Mouse (Mus musculus) lung, postnatal 0 days (tissue): ENCODE measurements around the gene AC124108.1. TPM values are rescaled to one million over a fixed set of nuclear protein-coding genes. Genes with fewer than 3 reads are reported as not detected.

Source experiments
- ATAC-seq: fragments of 200-750 bp; cut with Nextera tagmentation; 2 replicates; pipeline ENCODE4 v1.8.0; 2017; ENCODE audit warnings: moderate library complexity
- DNase-seq: peaks from one replicate; pipeline ENCODE4 v3.0.0-alpha.2; 2016; ENCODE audit warnings: low spot score
- H3K27ac ChIP-seq: fragments of 300-500 bp; sonication (generic); 2 replicates; pipeline ENCODE4 v1.5.1; 2014; ENCODE audit warnings: antibody characterized with exemption, mild to moderate bottlenecking, low read length, mixed read lengths
- H3K27me3 ChIP-seq: fragments of 300-500 bp; sonication (generic); replicated peaks from 2 replicates; pipeline ENCODE4 v1.6.1; 2014; ENCODE audit warnings: low read length, mixed read lengths; ENCODE audit not compliant: insufficient read depth
- H3K36me3 ChIP-seq: fragments of 300-500 bp; sonication (generic); 2 replicates; pipeline ENCODE4 v1.6.1; 2014; ENCODE audit warnings: low read length, mixed read lengths; ENCODE audit not compliant: insufficient read depth
- H3K4me1 ChIP-seq: fragments of 300-500 bp; sonication (generic); 2 replicates; pipeline ENCODE4 v1.6.1; 2014; ENCODE audit warnings: antibody characterized with exemption, low read depth, low read length, mixed read lengths; ENCODE audit not compliant: insufficient read depth
- H3K4me2 ChIP-seq: fragments of 300-500 bp; sonication (generic); replicated peaks from 2 replicates; pipeline ENCODE4 v1.6.1; 2014; ENCODE audit warnings: low read depth, mild to moderate bottlenecking, low read length, moderate library complexity, mixed read lengths
- H3K4me3 ChIP-seq: fragments of 300-500 bp; sonication (generic); 2 replicates; pipeline ENCODE4 v1.5.1; 2014; ENCODE audit warnings: low read depth, low read length
- H3K9ac ChIP-seq: fragments of 300-500 bp; sonication (generic); replicated peaks from 2 replicates; pipeline ENCODE4 v1.6.1; 2014; ENCODE audit warnings: low read depth, mild to moderate bottlenecking
- H3K9me3 ChIP-seq: fragments of 300-500 bp; sonication (generic); 2 replicates; pipeline ENCODE4 v1.6.1; 2016; ENCODE audit warnings: low read length, mixed read lengths
- CTCF ChIP-seq: IDR thresholded peaks from 2 replicates; pipeline ENCODE4 v1.5.1; 2016; ENCODE audit warnings: antibody characterized with exemption, mild to moderate bottlenecking
- EP300 ChIP-seq: IDR thresholded peaks from 2 replicates; pipeline ENCODE4 v1.6.1; 2016; ENCODE audit warnings: antibody characterized with exemption, mild to moderate bottlenecking, control low read depth
- WGBS: fragments of 180-500 bp; shearing (Covaris S2); extraction: QIAGEN DNeasy Blood & Tissue Kit; methylation state at CpG from one replicate; pipeline ENCODE4 v1.1.7; 2014; 5-methylcytosine and 5-hydroxymethylcytosine counted together
- polyA plus RNA-seq: library from polyadenylated mRNA; unstranded; fragments of >200 nt; fragmentation: Nextera tagmentation; extraction: Ambion mirVana; gene quantifications from 2 replicates; pipeline ENCODE4 v1.2.1, GENCODE M21; 2015

AC124108.1 gene
- polyA plus RNA-seq, 1 experiment from 2014 or later = not detected

DNA sequence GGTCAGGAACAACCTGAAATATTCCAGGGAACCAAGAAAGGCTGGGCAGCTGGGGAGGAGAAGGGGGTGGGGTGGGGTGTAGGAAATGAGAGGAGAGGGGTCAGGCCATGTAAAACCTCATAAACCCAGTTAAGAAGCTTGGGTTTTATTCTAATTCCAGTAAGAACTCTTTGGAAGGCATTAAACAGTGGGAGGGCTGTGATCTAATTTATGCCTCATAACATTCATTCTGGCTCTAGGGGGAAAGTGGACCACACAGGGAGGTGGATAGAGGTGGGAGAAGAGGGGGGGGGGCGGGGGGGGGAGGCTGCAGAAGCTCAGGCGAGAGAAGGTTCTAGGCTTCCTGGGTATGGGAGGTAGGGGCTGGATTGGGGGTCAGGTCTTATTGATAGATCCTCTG is 19.6 kb upstream of the AC124108.1 start:
- Histone ChIP-seq H3K4me1 (peaks cover 7% of the 10 kb centered on the region; the same call in 1 of the 2 replicates), H3K9ac (no peak overlapping the region), H3K36me3 (no peaks in the 10 kb centered on the region), H3K27me3 (no peaks in the 10 kb centered on the region), H3K9me3 (no peaks in the 10 kb centered on the region), H3K4me3 (no peak overlapping the region), H3K27ac (no peak overlapping the region), H3K4me2 (no peak overlapping the region)
- no peak for TF ChIP-seq CTCF
- TF ChIP-seq EP300 = no peak
- WGBS = 56% methylated on average over 1 of the region's 2 CpGs
- DNase-seq (no peak), ATAC-seq (no peak)

- Histone ChIP-seq H3K36me3 (no peaks in the 10 kb centered on the region), H3K27ac (no peak overlapping the region), H3K4me2 (no peak overlapping the region), H3K27me3 (peaks cover 23% of the 10 kb centered on the region), H3K9me3 (no peaks in the 10 kb centered on the region), H3K9ac (no peak overlapping the region), H3K4me3 (no peak overlapping the region), H3K4me1 (no peaks in the 10 kb centered on the region)
- DNase-seq (no peak), ATAC-seq (no peak)
- 80% methylated on average over 4 of the region's 4 CpGs for WGBS
- TF ChIP-seq CTCF (no peak), EP300 (no peak)
Observed at GRCm38 (mm10) chr1:132186303-132186702, 5.0 kb upstream of the AC124108.1 start.

- no peak for ATAC-seq
- Histone ChIP-seq H3K27me3 (peaks cover 33% of the 10 kb centered on the region), H3K4me3 (no peak overlapping the region), H3K36me3 (no peaks in the 10 kb centered on the region), H3K9ac (no peak overlapping the region), H3K9me3 (no peaks in the 10 kb centered on the region), H3K27ac (no peak overlapping the region), H3K4me2 (no peak overlapping the region), H3K4me1 (no peaks in the 10 kb centered on the region)
- TF ChIP-seq CTCF (no peak), EP300 (no peak)
- 33% methylated on average over 9 of the region's 9 CpGs for WGBS
- DNase-seq = no peak
Observed at GRCm38 (mm10) chr1:132188442-132189066, 2.7 kb upstream of the AC124108.1 start.

DNA sequence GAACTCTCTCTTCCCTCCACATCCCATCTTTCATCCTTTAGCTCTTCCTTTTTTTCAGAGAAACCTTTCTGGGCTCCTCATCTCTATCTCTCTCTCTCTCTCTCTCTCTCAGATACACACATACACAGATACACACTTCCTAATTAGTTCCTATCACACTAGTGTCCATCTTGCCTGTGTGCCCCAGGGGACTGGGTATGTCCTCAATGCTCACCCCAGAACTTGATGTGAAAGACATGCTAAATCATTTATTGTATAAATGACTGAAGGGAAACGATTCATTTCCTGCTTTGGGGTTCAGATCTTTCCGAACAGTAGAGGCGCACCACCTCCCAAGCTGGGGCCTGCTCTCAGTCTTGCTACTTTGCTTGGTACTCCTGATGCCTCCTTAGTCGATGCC is 2.0 kb upstream of the AC124108.1 start:
- 24% methylated on average over 4 of the region's 4 CpGs for WGBS
- H3K36me3 ChIP-seq = no peaks in the 10 kb centered on the region
- no peak overlapping the region for H3K9ac ChIP-seq
- peaks cover 33% of the 10 kb centered on the region for H3K27me3 ChIP-seq
- H3K9me3 ChIP-seq = no peaks in the 10 kb centered on the region
- DNase-seq (no peak), ATAC-seq (no peak)
- no peak for TF ChIP-seq EP300
- TF ChIP-seq CTCF = no peak
- H3K4me1 ChIP-seq = no peaks in the 10 kb centered on the region
- H3K27ac ChIP-seq = no peak overlapping the region
- no peak overlapping the region for H3K4me2 ChIP-seq
- no peak overlapping the region for H3K4me3 ChIP-seq

DNA sequence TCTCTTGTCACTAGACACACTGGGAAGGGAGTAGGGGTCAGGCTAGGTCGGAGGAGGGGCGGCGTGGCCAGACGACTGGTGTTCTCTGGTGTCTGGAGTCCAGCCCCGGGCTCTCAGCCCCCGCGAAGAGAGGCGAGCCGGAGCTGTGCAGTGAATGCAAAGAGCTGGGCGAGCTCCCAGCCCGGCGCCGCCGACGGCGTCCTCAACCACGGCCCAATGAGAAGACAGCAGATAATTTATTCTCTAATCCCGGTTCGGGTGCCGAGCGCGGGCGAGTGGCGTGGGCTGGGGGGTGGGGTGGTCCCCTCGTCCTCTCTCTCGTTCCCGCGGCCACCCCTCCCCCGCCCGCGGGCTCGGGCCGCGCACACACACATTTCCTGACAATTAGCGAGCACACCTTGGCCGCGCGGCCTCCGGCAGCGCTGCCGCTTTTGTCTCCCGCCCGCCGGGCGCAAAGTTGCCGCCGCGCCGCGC is 1.2 kb upstream of the AC124108.1 start:
- ATAC-seq = peak; percentile 60
- Histone ChIP-seq H3K4me3 (peak overlapping the region; percentile 53), H3K4me2 (peak overlapping the region; percentile 94), H3K27ac (no peak overlapping the region), H3K9me3 (no peaks in the 10 kb centered on the region), H3K27me3 (peaks cover 33% of the 10 kb centered on the region), H3K4me1 (no peaks in the 10 kb centered on the region), H3K9ac (0 out of 2 replicates have a peak overlapping the region, but pooled peaks have one; percentile 23), H3K36me3 (no peaks in the 10 kb centered on the region)
- no peak for TF ChIP-seq CTCF
- no peak for TF ChIP-seq EP300
- WGBS = 1% methylated on average over 41 of the region's 50 CpGs
- DNase-seq = peak; percentile 52

GRCm38 (mm10) chr1:132190621-132191092 is 600 bp upstream of the AC124108.1 start:
- under 1% methylated on average over 35 of the region's 62 CpGs for WGBS
- DNase-seq = no peak
- H3K9me3 ChIP-seq = no peaks in the 10 kb centered on the region
- H3K36me3 ChIP-seq = no peaks in the 10 kb centered on the region
- no peak overlapping the region for H3K27ac ChIP-seq
- TF ChIP-seq EP300 (no peak), CTCF (no peak)
- no peaks in the 10 kb centered on the region for H3K4me1 ChIP-seq
- peak overlapping the region; percentile 53 for H3K4me3 ChIP-seq
- peaks cover 33% of the 10 kb centered on the region for H3K27me3 ChIP-seq
- no peak; the same call in 1 of the 2 replicates for ATAC-seq
- H3K4me2 ChIP-seq = peak overlapping the region; percentile 94
- 0 out of 2 replicates have a peak overlapping the region, but pooled peaks have one; percentile 23 for H3K9ac ChIP-seq
